Mouse (Mus musculus) brown adipose tissue, adult 24 weeks (tissue): ENCODE results near the gene Gm9758. TPM values are rescaled to one million over a fixed set of nuclear protein-coding genes. Genes with fewer than 3 reads are reported as not detected.
"Not testable (repeated sequence)": the region's sequence is repeated elsewhere in the genome, so short reads cannot be mapped to it uniquely, and the experiment has no call there.

ENCODE experiments used
- H3K27ac ChIP-seq: fragments of 200-500 bp; replicated peaks from 2 replicates; pipeline ENCODE4 v1.5.1; 2012; ENCODE audit warnings: low read depth, mild to moderate bottlenecking, low read length
- H3K4me1 ChIP-seq: fragments of 200-500 bp; 2 replicates; pipeline ENCODE4 v1.6.1; 2012; ENCODE audit warnings: low read length, mixed read lengths; ENCODE audit not compliant: control insufficient read depth, insufficient read depth, insufficient read length
- H3K4me3 ChIP-seq: fragments of 200-500 bp; 2 replicates; pipeline ENCODE4 v1.5.1; 2012; ENCODE audit warnings: low read depth, mild to moderate bottlenecking, low read length, moderate library complexity; ENCODE audit not compliant: insufficient read depth
- polyA plus RNA-seq: library from polyadenylated mRNA; stranded (reverse); fragments of >200 nt; gene quantifications from 2 replicates; pipeline ENCODE4 v1.2.4, GENCODE M21; 2012; ENCODE audit not compliant: missing spikeins, insufficient read depth, insufficient read length

Gene Gm9758
- polyA plus RNA-seq, 1 experiment = not detected

DNA sequence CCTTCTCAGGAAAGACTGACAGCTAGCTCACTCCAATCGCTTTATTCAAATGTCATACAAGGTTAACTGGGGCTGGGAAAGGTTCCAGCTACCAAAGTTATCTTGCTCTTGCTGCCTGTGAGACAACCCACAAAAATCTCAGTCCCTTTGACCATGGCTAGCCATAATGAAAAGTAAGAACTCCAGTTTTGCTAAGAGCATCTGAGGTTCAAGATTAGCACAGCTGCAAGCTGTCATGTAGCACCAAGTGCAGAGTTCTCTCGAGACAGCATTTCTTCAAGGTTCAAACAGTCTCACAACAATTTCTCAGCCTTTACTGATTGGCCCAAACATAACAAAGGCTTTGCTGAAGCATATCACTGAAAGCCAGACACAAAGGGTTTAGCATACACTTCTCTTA is 29.4 kb downstream of the Gm9758 start:
- H3K27ac ChIP-seq, H3K4me3 ChIP-seq, H3K4me1 ChIP-seq: not testable (repeated sequence)

Other genes with a start within 250 kb of the Gm9758 start
- gene Speer4e, start 23.5 kb upstream of the Gm9758 start, polyA plus RNA-seq = not detected in 2 replicates
- gene Gm10354, start 64.0 kb upstream of the Gm9758 start, polyA plus RNA-seq = not detected in 2 replicates
- gene Gm17019, start 118.1 kb upstream of the Gm9758 start, polyA plus RNA-seq = not detected in 2 replicates